Mouse (Mus musculus) liver, postnatal 0 days (tissue): Measurements from ENCODE around the gene Rpl35.

Source experiments
- CTCF ChIP-seq: sonication (generic); IDR thresholded peaks from 2 replicates; pipeline ENCODE4 v1.5.1; 2016; ENCODE audit warnings: antibody characterized with exemption, low read depth
- EP300 ChIP-seq: IDR thresholded peaks from 2 replicates; pipeline ENCODE4 v1.6.1; 2016; ENCODE audit warnings: antibody characterized with exemption, low read depth, mild to moderate bottlenecking

DNA sequence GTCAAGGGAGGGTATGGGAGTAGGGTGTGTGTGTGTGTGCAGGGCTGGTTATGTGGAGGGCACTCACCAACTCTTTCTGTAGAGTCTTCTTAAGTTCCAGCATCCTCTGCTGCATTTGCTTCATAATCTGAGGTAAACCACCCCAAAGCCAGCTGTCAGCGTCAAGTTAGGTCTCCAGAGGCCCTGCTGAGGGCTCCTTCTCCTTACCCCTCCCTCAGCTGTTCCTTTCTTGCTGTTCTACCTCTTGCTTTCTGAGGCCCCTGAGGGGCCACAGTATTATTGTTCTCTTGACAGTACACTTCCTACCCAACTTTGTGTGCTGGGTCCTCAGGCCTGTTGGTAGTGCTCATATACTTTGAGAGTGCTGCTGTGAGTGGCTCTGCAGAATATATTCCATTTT is 14.6 kb upstream of the Rpl35 start:
- TF ChIP-seq EP300 (no peak), CTCF (no peak)
